Mouse (Mus musculus) ES-E14 (cell line): Measurements from ENCODE around the gene Fam117b. TPM values are rescaled to one million over a fixed set of nuclear protein-coding genes. Genes with fewer than 3 reads are reported as not detected.

Experiments used
- DNase-seq: peaks from one replicate; pipeline ENCODE4 v3.0.0-alpha.2; 2013; ENCODE audit warnings: low read depth, low spot score
- H3K27ac ChIP-seq: 2 replicates; pipeline ENCODE4 v1.5.1; 2012; ENCODE audit warnings: low read depth, mild to moderate bottlenecking, low read length, moderate library complexity, mixed read lengths; ENCODE audit not compliant: poor library complexity, insufficient read depth, severe bottlenecking
- H3K36me3 ChIP-seq: 2 replicates; pipeline ENCODE4 v1.6.1; 2012; ENCODE audit warnings: mild to moderate bottlenecking, low read length, moderate library complexity, mixed read lengths; ENCODE audit not compliant: control insufficient read depth, poor library complexity, insufficient read depth, severe bottlenecking
- H3K4me1 ChIP-seq, 2 experiments: fragments of 150-350 bp in 1 of 2; sonication (generic) in 1 of 2; 2 replicates each; pipeline ENCODE4 v1.6.1; 2012; ENCODE audit warnings: low read length in 2 of 2, mild to moderate bottlenecking in 1 of 2, mixed read lengths in 1 of 2; ENCODE audit not compliant: control insufficient read depth in 2 of 2, insufficient read depth in 2 of 2, poor library complexity in 1 of 2
- H3K4me3 ChIP-seq, 2 experiments: fragments of 150-350 bp in 1 of 2; sonication (generic) in 1 of 2; 2 replicates each; pipeline ENCODE4 v1.5.1; 2012; ENCODE audit warnings: low read length in 2 of 2, low read depth in 1 of 2, mild to moderate bottlenecking in 1 of 2, mixed read lengths in 1 of 2; ENCODE audit not compliant: insufficient read depth in 1 of 2, poor library complexity in 1 of 2, severe bottlenecking in 1 of 2
- H3K9ac ChIP-seq: 2 replicates; pipeline ENCODE4 v1.6.1; 2012; ENCODE audit warnings: low read depth, mild to moderate bottlenecking, low read length, mixed read lengths; ENCODE audit not compliant: poor library complexity, insufficient read depth, severe bottlenecking
- H3K9me3 ChIP-seq: fragments of 150-350 bp; sonication (generic); 2 replicates; pipeline ENCODE4 v1.6.1; 2012; ENCODE audit warnings: low read depth, mild to moderate bottlenecking, low read length; ENCODE audit not compliant: control insufficient read depth, insufficient read depth
- CHD2 ChIP-seq: IDR thresholded peaks from 2 replicates; pipeline ENCODE4 v1.6.1; 2014; ENCODE audit warnings: mild to moderate bottlenecking, low read depth, low read length, inconsistent platforms
- HCFC1 ChIP-seq: IDR thresholded peaks from 2 replicates; pipeline ENCODE4 v1.6.1; 2012; ENCODE audit warnings: low read length, inconsistent platforms, borderline replicate concordance; ENCODE audit not compliant: insufficient read depth
- MAFK ChIP-seq: IDR thresholded peaks from 2 replicates; pipeline ENCODE4 v1.6.1; 2014; ENCODE audit warnings: mild to moderate bottlenecking, low read depth, low read length, inconsistent platforms; ENCODE audit not compliant: insufficient read depth
- ZC3H11A ChIP-seq: IDR thresholded peaks from 2 replicates; pipeline ENCODE4 v1.6.1; 2012; ENCODE audit warnings: low read depth, mild to moderate bottlenecking, inconsistent platforms, low read length, borderline replicate concordance
- ZNF384 ChIP-seq: IDR thresholded peaks from 2 replicates; pipeline ENCODE4 v1.6.1; 2012; ENCODE audit warnings: low read depth, low read length, inconsistent platforms
- in situ Hi-C, 2 experiments: fragments of 600-800 bp; cut with MboI; formaldehyde crosslinking; loops; one replicate each; pipeline ENCODE4 v1.15.1; 2025; ENCODE audit warnings: low sequenced_read_pairs in 2 of 2, inconsistent platforms in 1 of 2; ENCODE audit not compliant: unreplicated experiment in 2 of 2
- total RNA-seq: library from RNA; depleted of rRNA; stranded (reverse); fragments of 300-350 nt; gene quantifications from 2 replicates; pipeline ENCODE4 v1.2.3, GENCODE M21; 2012

Fam117b gene
- total RNA-seq, 1 experiment = 9.9 TPM

DNA sequence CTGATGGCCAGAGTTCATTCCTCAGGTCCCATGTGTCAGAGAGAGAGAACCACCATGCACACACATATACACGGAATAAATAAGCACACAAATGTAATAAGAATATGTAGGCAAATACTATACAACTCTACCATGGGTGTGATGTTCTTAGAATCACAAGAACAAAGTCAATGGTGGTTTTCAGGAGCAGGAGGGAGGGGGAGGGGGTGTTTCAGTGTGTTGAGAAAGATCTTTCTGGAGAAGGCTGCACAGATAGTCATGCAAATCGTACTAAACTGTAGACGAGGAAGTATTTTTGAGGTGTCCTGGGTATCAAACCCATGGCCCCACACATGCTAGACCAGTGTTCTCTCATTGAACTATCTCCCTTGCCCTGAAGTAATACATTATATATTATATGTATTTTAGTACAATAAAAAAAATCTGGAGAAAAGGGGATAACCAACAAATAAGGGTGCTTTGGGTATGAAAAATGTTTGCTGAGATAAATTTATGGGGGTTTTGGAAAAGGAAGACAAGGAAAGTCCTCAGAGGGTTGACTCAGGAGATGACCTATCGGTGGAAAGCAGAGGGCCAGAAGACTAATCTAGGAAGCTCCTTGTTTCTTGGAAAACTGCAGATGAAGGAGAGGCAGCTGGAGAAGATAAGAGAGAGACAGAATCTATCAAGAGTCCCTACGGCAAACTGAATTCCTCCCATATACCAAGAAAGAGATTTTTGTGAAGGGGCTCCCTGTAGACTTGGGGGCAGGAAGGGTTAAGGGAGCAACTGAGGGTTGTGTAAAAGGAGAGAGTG is 11.5 kb upstream of the Fam117b start:
- DNase-seq = no peak
- in situ Hi-C loops = no loop called here

GRCm38 (mm10) chr1:59902634-59903033 is 10.2 kb upstream of the Fam117b start:
- no peaks in the 10 kb centered on the region for H3K4me1 ChIP-seq
- in situ Hi-C loops = no loop called here
- no peak overlapping the region for H3K9ac ChIP-seq
- no peak for TF ChIP-seq HCFC1
- TF ChIP-seq MAFK = no peak
- TF ChIP-seq CHD2 = no peak
- TF ChIP-seq ZNF384 = no peak
- no peak overlapping the region for H3K4me3 ChIP-seq
- no peak for DNase-seq
- no peaks in the 10 kb centered on the region for H3K36me3 ChIP-seq
- H3K9me3 ChIP-seq = no peaks in the 10 kb centered on the region
- no peak overlapping the region for H3K27ac ChIP-seq

More for the DNA sequence above, 11.5 kb upstream of the Fam117b start:
- no peak for TF ChIP-seq ZC3H11A
- no peak for TF ChIP-seq CHD2
- no peak for TF ChIP-seq MAFK
- TF ChIP-seq HCFC1 = no peak
- TF ChIP-seq ZNF384 = no peak
- Histone ChIP-seq H3K9me3 (no peaks in the 10 kb centered on the region), H3K27ac (no peak overlapping the region), H3K4me3 (no peak overlapping the region), H3K36me3 (no peaks in the 10 kb centered on the region), H3K9ac (no peak overlapping the region), H3K4me1 (no peaks in the 10 kb centered on the region)

DNA sequence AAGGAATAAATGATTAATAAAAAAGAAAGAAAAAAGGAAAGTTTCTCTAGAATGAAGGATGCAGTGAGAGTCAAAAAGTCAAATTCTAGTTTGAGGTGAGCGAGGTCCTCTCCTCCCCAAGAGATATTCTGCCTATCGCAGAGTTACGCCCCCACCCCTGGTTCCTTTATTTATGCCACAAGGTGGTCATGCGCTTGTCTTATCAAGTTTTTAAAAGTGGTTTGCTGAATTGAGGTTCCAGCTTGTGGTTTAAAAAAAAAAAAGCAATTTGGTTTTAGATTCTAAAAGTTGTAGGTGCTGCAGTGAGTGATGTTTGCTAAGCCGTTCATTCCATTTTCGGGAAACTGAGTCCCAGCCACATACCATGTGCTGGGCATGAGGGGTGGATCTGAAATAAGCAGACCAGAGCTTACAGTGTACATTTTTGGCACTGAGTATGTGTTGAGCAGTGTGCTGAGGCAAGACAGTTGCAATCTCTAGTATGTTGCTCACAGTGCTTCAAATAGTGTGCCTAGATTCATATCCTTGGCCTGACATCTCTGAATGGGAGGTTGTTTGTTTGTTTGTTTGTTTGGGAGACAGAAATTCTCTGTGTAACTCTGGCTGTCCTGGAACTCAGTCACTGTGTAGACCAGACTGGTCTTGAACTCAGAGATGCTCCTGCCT is 8.0 kb upstream of the Fam117b start:
- in situ Hi-C loops = no loop called here
- H3K36me3 ChIP-seq = no peaks in the 10 kb centered on the region

GRCm38 (mm10) chr1:59905916-59906315 is 6.9 kb upstream of the Fam117b start:
- Histone ChIP-seq H3K36me3 (no peaks in the 10 kb centered on the region), H3K4me3 (no peak overlapping the region), H3K9me3 (no peaks in the 10 kb centered on the region), H3K27ac (no peak overlapping the region), H3K4me1 (no peaks in the 10 kb centered on the region), H3K9ac (no peak overlapping the region)
- in situ Hi-C loops = no loop called here
- TF ChIP-seq ZNF384 (no peak), ZC3H11A (no peak), HCFC1 (no peak), CHD2 (no peak), MAFK (no peak)
- no peak for DNase-seq

More for the DNA sequence above, 8.0 kb upstream of the Fam117b start:
- Histone ChIP-seq H3K9me3 (no peaks in the 10 kb centered on the region), H3K4me3 (no peak overlapping the region), H3K27ac (no peak overlapping the region), H3K4me1 (no peaks in the 10 kb centered on the region), H3K9ac (no peak overlapping the region)
- DNase-seq = no peak
- TF ChIP-seq ZC3H11A (no peak), MAFK (no peak), ZNF384 (no peak), CHD2 (no peak), HCFC1 (no peak)
